Mouse (Mus musculus) heart, embryonic 14.5 days (tissue): ENCODE results near the gene Macrod1. TPM values are rescaled to one million over a fixed set of nuclear protein-coding genes. Genes with fewer than 3 reads are reported as not detected.

Experiments used
- ATAC-seq: fragments of 200-750 bp; cut with Nextera tagmentation; 2 replicates; pipeline ENCODE4 v1.8.0; 2017; ENCODE audit warnings: low read depth, moderate TSS enrichment; ENCODE audit not compliant: insufficient number of reproducible peaks, insufficient read depth, low FRiP score
- H3K27ac ChIP-seq, 2 experiments: fragments of 200-500 bp in 1 of 2; fragments of 300-500 bp in 1 of 2; sonication (generic) in 1 of 2; replicated peaks in 1 of 2; 2 replicates each; pipeline ENCODE4 v1.5.1; 2012 to 2014; ENCODE audit warnings: low read depth in 2 of 2, low read length in 2 of 2, control low read depth in 1 of 2, mild to moderate bottlenecking in 1 of 2, mixed read lengths in 1 of 2; ENCODE audit not compliant: control insufficient read depth in 1 of 2, insufficient read depth in 1 of 2
- H3K27me3 ChIP-seq: fragments of 300-500 bp; sonication (generic); 2 replicates; pipeline ENCODE4 v1.6.1; 2014; ENCODE audit warnings: mild to moderate bottlenecking, low read length, control low read depth; ENCODE audit not compliant: control insufficient read depth, insufficient read depth
- H3K36me3 ChIP-seq: fragments of 300-500 bp; sonication (generic); 2 replicates; pipeline ENCODE4 v1.6.1; 2014; ENCODE audit warnings: mild to moderate bottlenecking, control low read depth, low read length, mixed read lengths; ENCODE audit not compliant: control insufficient read depth, insufficient read depth
- H3K4me1 ChIP-seq, 2 experiments: fragments of 200-500 bp in 1 of 2; fragments of 300-500 bp in 1 of 2; sonication (generic) in 1 of 2; 2 replicates each; pipeline ENCODE4 v1.6.1; 2012 to 2014; ENCODE audit warnings: low read length in 2 of 2, control low read depth in 1 of 2, mixed read lengths in 1 of 2; ENCODE audit not compliant: control insufficient read depth in 2 of 2, insufficient read depth in 2 of 2
- H3K4me2 ChIP-seq: fragments of 300-500 bp; sonication (generic); 2 replicates; pipeline ENCODE4 v1.6.1; 2014; ENCODE audit warnings: mild to moderate bottlenecking, low read length
- H3K4me3 ChIP-seq, 2 experiments: fragments of 200-500 bp in 1 of 2; fragments of 300-500 bp in 1 of 2; sonication (generic) in 1 of 2; 2 replicates each; pipeline ENCODE4 v1.5.1; 2012 to 2014; ENCODE audit warnings: low read length in 2 of 2, mild to moderate bottlenecking in 2 of 2, control low read depth in 1 of 2, low read depth in 1 of 2, moderate library complexity in 1 of 2; ENCODE audit not compliant: control insufficient read depth in 1 of 2, insufficient read depth in 1 of 2
- H3K9ac ChIP-seq: fragments of 300-500 bp; sonication (generic); 2 replicates; pipeline ENCODE4 v1.6.1; 2014; ENCODE audit warnings: mild to moderate bottlenecking, low read length
- H3K9me3 ChIP-seq: fragments of 300-500 bp; sonication (generic); 2 replicates; pipeline ENCODE4 v1.6.1; 2016; ENCODE audit warnings: low read length, control low read depth; ENCODE audit not compliant: control insufficient read depth
- WGBS: fragments of 180-500 bp; shearing (Covaris S2); extraction: QIAGEN DNeasy Blood & Tissue Kit; methylation state at CpG from one replicate; pipeline ENCODE4 v1.1.7; 2014; 5-methylcytosine and 5-hydroxymethylcytosine counted together
- polyA plus RNA-seq: library from polyadenylated mRNA; unstranded; fragments of >200 nt; fragmentation: Nextera tagmentation; extraction: Ambion mirVana; gene quantifications from 2 replicates; pipeline ENCODE4 v1.2.1, GENCODE M21; 2014

Macrod1 gene
- polyA plus RNA-seq, 1 experiment from 2014 or later = 53.0 TPM

- H3K36me3 ChIP-seq = no peaks in the 10 kb centered on the region
- 79% methylated on average over 15 of the region's 15 CpGs for WGBS
- H3K27ac ChIP-seq = no peak overlapping the region
- no peak overlapping the region for H3K9ac ChIP-seq
- H3K4me2 ChIP-seq = no peak overlapping the region
- no peak for ATAC-seq
- no peak overlapping the region for H3K4me3 ChIP-seq
- peaks cover 11% of the 10 kb centered on the region for H3K27me3 ChIP-seq
- peaks cover 12 to 14% of the 10 kb centered on the region in 2 experiments for H3K4me1 ChIP-seq
- H3K9me3 ChIP-seq = no peaks in the 10 kb centered on the region
These were observed 28.1 kb downstream of the Macrod1 start for GRCm38 (mm10) chr19:7084734-7085133.

GRCm38 (mm10) chr19:7088558-7088957 is 31.9 kb downstream of the Macrod1 start:
- Histone ChIP-seq H3K9ac (peak overlapping the region; percentile 5; the same call in 1 of the 2 replicates), H3K4me1 (peaks cover 5 to 13% of the 10 kb centered on the region in 2 experiments; a peak in 3 of 4 replicates), H3K27me3 (peaks cover 14% of the 10 kb centered on the region), H3K4me3 (no peak overlapping the region), H3K36me3 (no peaks in the 10 kb centered on the region), H3K4me2 (no peak overlapping the region), H3K27ac (no peak overlapping the region), H3K9me3 (no peaks in the 10 kb centered on the region)
- 23% methylated on average over 9 of the region's 9 CpGs for WGBS
- ATAC-seq = no peak

- no peaks in the 10 kb centered on the region for H3K9me3 ChIP-seq
- no peak overlapping the region for H3K9ac ChIP-seq
- no peak for ATAC-seq
- no peak overlapping the region for H3K27ac ChIP-seq
- H3K4me2 ChIP-seq = no peak overlapping the region
- H3K4me3 ChIP-seq = no peak overlapping the region
- WGBS = 68% methylated on average over 5 of the region's 5 CpGs
- H3K36me3 ChIP-seq = no peaks in the 10 kb centered on the region
- H3K27me3 ChIP-seq = peaks cover 14% of the 10 kb centered on the region
- H3K4me1 ChIP-seq = peaks cover 3 to 13% of the 10 kb centered on the region in 2 experiments; a peak in 2 of 4 replicates
These were observed 32.4 kb downstream of the Macrod1 start for GRCm38 (mm10) chr19:7089050-7089449.

GRCm38 (mm10) chr19:7089842-7090251 is 33.2 kb downstream of the Macrod1 start:
- peak; percentile 40; the same call in 1 of the 2 replicates for ATAC-seq

GRCm38 (mm10) chr19:7090369-7091064 is 33.9 kb downstream of the Macrod1 start:
- Histone ChIP-seq H3K4me3 (no peak overlapping the region), H3K4me1 (peaks cover 3 to 7% of the 10 kb centered on the region in 2 experiments; a peak in 2 of 4 replicates), H3K9me3 (no peaks in the 10 kb centered on the region), H3K27me3 (peaks cover 13% of the 10 kb centered on the region), H3K36me3 (no peaks in the 10 kb centered on the region), H3K4me2 (no peak overlapping the region), H3K9ac (no peak overlapping the region; the same call in 1 of the 2 replicates), H3K27ac (peak overlapping the region; percentile 29 to 51; a peak in 3 of 4 replicates)
- ATAC-seq = no peak
- WGBS = 44% methylated on average over 10 of the region's 10 CpGs

More at GRCm38 (mm10) chr19:7089842-7090251, 33.2 kb downstream of the Macrod1 start:
- no peak overlapping the region for H3K4me3 ChIP-seq
- H3K9me3 ChIP-seq = no peaks in the 10 kb centered on the region
- peaks cover 11% of the 10 kb centered on the region for H3K27me3 ChIP-seq
- H3K4me1 ChIP-seq = peaks cover 3 to 11% of the 10 kb centered on the region in 2 experiments; a peak in 2 of 4 replicates
- 54% methylated on average over 7 of the region's 7 CpGs for WGBS
- H3K36me3 ChIP-seq = no peaks in the 10 kb centered on the region
- H3K9ac ChIP-seq = no peak overlapping the region
- no peak overlapping the region for H3K4me2 ChIP-seq
- H3K27ac ChIP-seq = peak overlapping the region; percentile 29 to 51; a peak in 2 of 4 replicates

DNA sequence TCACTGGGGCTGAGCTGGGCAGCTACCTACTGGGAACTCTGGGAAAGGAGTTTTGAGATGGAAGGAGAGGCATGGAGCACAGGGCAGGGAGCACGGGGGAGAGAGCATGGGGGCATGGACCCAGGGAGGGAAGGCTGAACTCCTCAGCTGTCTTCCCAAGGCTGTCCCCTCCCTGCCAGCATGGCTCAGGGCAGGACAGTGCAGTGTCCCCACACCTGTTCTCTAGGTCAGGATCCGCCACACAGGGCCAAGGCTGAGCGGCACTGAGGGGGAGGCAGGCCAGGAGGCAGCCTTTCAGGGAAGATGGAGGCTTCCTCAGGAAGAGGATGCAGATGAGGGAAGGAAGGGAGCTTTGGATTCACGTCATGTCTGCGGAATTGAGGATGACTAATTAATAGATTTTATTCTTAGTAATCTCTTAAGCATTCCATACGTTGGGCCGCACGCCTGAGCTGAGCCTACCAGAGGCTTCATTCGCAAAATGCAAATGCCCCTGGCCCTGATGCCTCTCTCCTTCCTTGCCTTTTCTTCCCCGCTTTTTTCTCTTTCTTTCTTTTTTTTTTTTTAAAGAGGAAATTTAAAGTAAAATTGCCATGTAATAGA is 34.9 kb downstream of the Macrod1 start:
- no peak overlapping the region for H3K4me3 ChIP-seq
- peak overlapping the region in 1 of 2 experiments; percentile 12; a peak in 1 of 4 replicates for H3K27ac ChIP-seq
- no peaks in the 10 kb centered on the region for H3K9me3 ChIP-seq
- WGBS = 79% methylated on average over 10 of the region's 10 CpGs
- no peak overlapping the region for H3K4me2 ChIP-seq
- H3K9ac ChIP-seq = no peak overlapping the region
- ATAC-seq = no peak
- peaks cover 3 to 7% of the 10 kb centered on the region in 2 experiments; a peak in 2 of 4 replicates for H3K4me1 ChIP-seq
- H3K36me3 ChIP-seq = no peaks in the 10 kb centered on the region
- peaks cover 21% of the 10 kb centered on the region for H3K27me3 ChIP-seq

- no peaks in the 10 kb centered on the region for H3K36me3 ChIP-seq
- ATAC-seq = no peak
- no peak overlapping the region for H3K9ac ChIP-seq
- no peak overlapping the region for H3K4me2 ChIP-seq
- H3K27me3 ChIP-seq = peaks cover 23% of the 10 kb centered on the region
- WGBS = 85% methylated on average over 5 of the region's 5 CpGs
- no peaks in the 10 kb centered on the region for H3K9me3 ChIP-seq
- H3K27ac ChIP-seq = no peak overlapping the region
- peaks cover 3 to 7% of the 10 kb centered on the region in 2 experiments; a peak in 2 of 4 replicates for H3K4me1 ChIP-seq
- H3K4me3 ChIP-seq = no peak overlapping the region
These were observed 36.1 kb downstream of the Macrod1 start for GRCm38 (mm10) chr19:7092756-7093155.
